Mouse (Mus musculus) stomach, postnatal 0 days (tissue): Measurements from ENCODE around the gene Man2b2.

ENCODE experiments used
- CTCF ChIP-seq: IDR thresholded peaks from 2 replicates; pipeline ENCODE4 v1.5.1; 2016; ENCODE audit warnings: antibody characterized with exemption, low read depth, mild to moderate bottlenecking, moderate library complexity
- EP300 ChIP-seq: optimal IDR thresholded peaks from 2 replicates; pipeline ENCODE3; 2016; ENCODE audit warnings: antibody characterized with exemption

- TF ChIP-seq CTCF (no peak), EP300 (no peak)
These were observed 55.1 kb downstream of the Man2b2 start for GRCm38 (mm10) chr5:36775317-36775716.
